Mouse (Mus musculus): Measurements from ENCODE around the gene Stx5a.

Stx5a gene

DNA sequence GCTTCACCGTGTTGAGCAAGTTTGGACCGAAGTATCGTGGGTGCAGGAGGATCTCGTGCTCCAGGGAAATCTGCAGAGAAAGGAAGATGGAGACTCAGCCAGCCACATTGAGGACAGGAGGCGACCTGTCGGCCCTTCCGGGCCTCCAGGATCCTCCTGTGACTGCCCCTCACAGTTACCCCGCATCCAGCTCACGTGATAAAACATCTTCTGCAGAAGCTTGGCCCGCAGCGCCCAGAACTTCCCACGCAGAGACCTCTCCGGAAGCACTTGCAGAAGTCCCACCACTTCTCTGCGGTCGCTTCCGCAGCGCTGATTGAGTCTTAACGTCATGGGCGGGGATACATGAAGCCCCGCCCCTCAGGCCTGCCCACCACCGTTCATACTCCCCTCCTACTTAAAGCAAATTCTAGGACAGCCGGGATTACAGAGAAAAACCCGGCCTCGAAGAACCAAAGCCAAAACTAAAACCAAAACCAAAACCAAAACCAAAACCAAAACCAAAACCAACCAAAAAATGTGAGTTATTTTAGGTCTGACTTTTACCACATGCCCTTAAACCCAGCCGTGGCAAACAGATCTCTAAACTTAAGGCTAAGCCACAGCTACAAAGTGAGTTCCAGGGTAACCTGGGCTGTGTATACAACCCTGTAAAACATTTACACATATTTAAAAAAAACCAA is 57.2 kb downstream of the Stx5a start, which contains the start of gene Polr2g:
Gene Polr2g, minus strand, starts transcription at position 314 of the 683 bp plus-strand sequence.
- in situ Hi-C loops (cut with MboI, MseI) = loop anchor here (25.0 kb wide), 1 partner anchor 1761 kb away; the partner anchor contains the start of gene Stip1

DNA sequence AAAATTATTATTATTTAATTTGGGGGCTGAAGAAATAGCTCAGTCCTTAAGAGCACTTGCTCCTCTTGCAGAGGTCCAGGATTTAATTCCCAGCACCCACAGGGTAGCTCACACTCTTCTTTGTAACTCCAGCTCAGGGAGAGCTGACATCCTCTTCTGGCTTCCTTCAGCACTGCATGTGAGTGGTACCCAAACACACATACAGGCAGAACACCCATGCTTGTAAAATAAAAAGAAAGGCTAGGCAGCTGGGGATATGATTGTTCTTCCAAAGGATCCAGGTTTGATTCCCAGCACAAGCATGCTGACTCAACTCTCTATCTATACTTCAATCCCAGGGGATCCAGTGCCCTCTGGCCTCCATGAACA is 57.7 kb downstream of the Stx5a start:
- in situ Hi-C loops (cut with MboI, MseI) = loop anchor here (25.0 kb wide), 1 partner anchor 1762 kb away; the partner anchor contains the start of gene Stip1

DNA sequence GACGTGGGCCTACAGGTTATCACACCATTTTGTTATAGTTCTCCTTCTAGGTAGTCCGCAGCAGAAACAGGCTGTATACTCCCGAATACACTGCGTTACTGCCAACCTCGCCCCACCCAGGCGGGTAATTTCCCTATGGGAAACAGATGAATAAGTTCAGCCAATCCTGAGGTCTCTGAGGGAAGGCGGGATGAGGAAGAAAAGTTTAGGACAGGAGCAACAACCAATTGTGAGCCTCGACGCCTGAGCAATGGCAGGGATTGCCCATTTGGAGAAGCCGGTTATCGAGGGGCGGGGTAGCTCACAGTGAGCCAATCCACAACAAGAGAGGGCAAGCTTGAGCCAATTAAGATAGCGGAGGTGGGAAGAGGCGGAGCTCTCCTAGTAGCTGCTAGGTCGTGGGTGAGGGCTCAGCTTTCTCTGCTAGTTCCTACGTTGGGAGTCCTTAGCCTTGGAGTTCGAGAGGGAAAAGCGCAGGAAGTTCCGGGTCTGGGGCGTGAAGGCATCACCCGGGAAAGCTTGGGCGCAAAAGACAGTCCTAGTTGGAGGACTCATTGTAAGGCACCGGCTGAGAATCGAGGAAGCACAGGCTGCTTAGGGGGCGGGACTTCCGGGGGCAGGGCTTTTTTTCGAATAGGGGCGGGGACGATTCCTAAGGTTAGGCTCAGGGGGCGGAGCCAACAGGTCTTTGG is 61.1 kb downstream of the Stx5a start, which contains the start of gene Zbtb3:
Gene Zbtb3, plus strand, starts transcription at position 426 of the 692 bp plus-strand sequence.
- in situ Hi-C loops (cut with MboI, MseI) = no loop called here

DNA sequence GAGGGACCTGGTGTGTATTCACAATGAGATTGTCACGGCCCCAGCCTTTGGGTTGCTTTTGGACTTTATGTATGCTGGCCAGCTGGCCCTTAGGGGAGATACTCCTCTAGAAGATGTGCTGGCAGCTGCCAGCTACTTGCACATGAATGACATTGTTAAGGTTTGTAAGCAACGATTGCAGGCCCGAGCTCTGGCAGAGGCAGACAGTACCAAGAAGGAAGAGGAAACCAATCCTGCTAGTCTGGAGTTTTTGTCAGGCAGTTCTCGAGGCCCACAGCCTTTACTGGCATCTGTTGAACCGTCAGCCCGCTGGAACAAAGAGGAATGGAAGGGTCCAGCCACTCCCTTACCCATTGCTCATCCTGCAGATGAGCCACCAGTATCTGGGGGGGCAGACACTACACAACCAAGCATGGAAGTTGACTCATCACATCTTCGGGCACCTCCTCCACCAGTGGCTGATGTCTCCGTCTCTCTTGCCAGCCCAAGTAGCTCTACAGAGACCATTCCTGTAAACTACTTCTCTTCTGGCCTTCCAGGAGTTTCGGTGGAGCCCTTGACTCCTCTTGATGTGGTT is 62.1 kb downstream of the Stx5a start:
- in situ Hi-C loops (cut with MboI, MseI) = no loop called here

DNA sequence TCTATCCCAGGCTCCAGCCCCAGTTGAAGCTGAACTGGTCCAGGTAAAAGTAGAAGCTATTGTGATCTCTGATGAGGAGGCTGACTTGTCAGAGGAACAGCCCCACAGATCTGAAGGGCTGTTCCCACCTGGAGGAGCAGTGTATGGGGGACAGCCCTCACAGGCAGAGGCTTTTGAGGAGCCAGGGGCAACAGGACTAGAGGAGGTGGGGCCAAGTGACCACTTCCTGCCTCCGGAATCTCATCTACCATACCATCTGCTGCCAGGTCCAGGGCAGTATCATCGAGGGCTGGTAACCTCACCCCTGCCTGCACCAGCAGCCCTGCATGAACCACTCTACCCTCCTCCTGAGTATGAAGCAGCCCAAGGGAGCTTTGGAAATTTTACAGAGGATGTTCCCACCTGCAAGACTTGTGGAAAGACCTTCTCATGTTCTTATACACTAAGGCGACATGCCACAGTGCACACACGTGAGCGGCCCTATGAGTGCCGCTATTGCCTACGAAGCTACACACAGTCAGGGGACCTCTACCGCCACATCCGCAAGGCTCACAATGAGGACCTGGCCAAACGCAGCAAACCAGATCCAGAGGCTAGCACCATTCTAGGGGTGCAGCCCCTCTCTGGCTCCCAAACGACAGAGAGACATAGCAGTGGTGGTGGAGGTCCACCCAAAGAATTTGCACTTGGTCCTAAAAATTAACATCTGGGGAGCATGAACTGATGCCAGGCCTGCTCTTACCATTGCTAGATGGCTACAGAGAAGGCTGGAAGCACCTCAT is 62.9 kb downstream of the Stx5a start:
- in situ Hi-C loops (cut with MboI, MseI) = no loop called here

All from regulatory T cell (primary cell).